Mouse (Mus musculus): ENCODE measurements at regions not wholly inside any gene's neighbourhood (a gene's known extent, or its start where the extent isn't known, plus 50 kb on each side); places are given as distances from the start of the nearest gene placed in this dataset.

DNA sequence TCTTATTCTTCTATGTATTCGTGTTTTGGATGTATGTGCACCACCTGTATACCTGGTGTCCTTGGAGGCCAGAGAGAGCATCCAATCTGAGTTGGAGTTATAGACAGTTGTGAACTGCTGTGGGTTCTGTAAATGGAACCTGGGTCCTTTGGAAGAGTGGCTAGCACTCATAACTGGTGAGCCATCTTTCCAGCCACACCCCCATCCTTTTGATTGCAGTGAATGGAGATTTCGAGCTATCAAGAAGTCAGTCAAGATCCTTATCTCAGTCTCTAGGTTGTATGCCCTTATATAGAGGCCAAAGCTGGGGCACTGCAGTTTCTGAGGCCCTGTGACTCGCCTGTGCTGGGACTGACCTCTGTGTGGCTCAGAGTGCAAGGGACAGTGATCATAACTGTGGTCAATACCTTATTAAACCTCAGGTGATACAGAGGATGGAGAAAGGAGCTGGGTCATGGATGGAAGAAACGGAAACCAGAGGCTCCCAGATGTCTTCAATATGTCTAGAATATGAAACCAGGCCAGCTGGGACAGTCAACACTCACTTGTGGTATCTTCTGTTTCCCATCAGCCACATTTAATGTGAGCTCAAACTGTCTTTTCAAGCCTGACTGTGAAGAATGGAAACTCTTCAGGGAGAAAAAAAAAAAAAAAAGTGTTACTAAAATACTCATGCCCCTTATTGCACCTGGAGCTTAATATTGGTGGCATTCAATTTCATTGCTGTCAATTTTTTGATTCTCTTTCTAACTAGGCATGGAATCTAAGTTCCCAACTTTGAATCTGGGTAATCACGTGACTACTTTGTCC, 86.2 kb upstream of the Cpm start:
- Histone ChIP-seq H3K4me1 (ENCODE audit: control insufficient read depth, insufficient read depth, low read length) (peaks cover 8% of the 10 kb centered on the region), H3K9ac (ENCODE audit: low read depth, low read length, severe bottlenecking) (no peak overlapping the region), H3K27ac (replicated peaks; ENCODE audit: low read depth, low read length) (no peak overlapping the region), H3K4me3 (replicated peaks; ENCODE audit: low read length) (no peak overlapping the region), H3K9me3 (ENCODE audit: control insufficient read depth, low read length) (no peaks in the 10 kb centered on the region), H3K36me3 (ENCODE audit: control insufficient read depth, insufficient read depth, low read length) (no peaks in the 10 kb centered on the region), H3K4me2 (replicated peaks; ENCODE audit: low read depth, low read length, severe bottlenecking) (no peak overlapping the region), H3K27me3 (ENCODE audit: control insufficient read depth, insufficient read depth, low read length) (no peaks in the 10 kb centered on the region)
- no peak for ATAC-seq (ENCODE audit: low FRiP score, low read depth)
- TF ChIP-seq POLR2A (IDR thresholded peaks at IDR 0.05; ENCODE audit: borderline replicate concordance, extremely low read depth, insufficient read depth, insufficient read length), result no peak
- no peak for DNase-seq (ENCODE audit: low spot score)
- 71% methylated on average over 5 of the region's 5 CpGs for WGBS

DNA sequence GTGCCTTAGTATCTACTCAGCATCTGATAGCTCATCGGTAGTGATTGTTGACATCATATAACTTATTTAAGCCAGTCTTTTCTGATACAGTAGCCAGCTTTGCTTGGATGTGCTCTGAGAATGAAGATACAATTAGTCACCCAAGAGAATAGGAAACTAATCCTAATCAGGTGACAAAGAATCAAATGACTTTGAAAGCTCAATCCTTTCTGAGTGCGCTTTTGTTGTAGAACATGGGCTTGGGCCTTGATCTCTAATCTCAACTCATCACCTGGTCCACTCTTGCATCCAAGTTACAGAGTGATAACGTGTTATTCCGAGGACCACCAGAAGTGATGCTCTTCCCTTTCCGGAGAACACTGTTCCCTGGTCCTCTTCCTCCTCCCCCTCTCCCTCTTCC, 86.9 kb upstream of the Cpm start:
- H3K27ac ChIP-seq (replicated peaks; ENCODE audit: low read depth, low read length), result no peak overlapping the region
- no peak for ATAC-seq (ENCODE audit: low FRiP score, low read depth)
- H3K9ac ChIP-seq (ENCODE audit: low read depth, low read length, severe bottlenecking), result no peak overlapping the region
- H3K4me3 ChIP-seq (replicated peaks; ENCODE audit: low read length), result no peak overlapping the region
- H3K9me3 ChIP-seq (ENCODE audit: control insufficient read depth, low read length), result no peaks in the 10 kb centered on the region
- no peaks in the 10 kb centered on the region for H3K36me3 ChIP-seq (ENCODE audit: control insufficient read depth, insufficient read depth, low read length)
- H3K4me2 ChIP-seq (replicated peaks; ENCODE audit: low read depth, low read length, severe bottlenecking), result no peak overlapping the region
- TF ChIP-seq POLR2A (IDR thresholded peaks at IDR 0.05; ENCODE audit: borderline replicate concordance, extremely low read depth, insufficient read depth, insufficient read length), result no peak
- peaks cover 8% of the 10 kb centered on the region for H3K4me1 ChIP-seq (ENCODE audit: control insufficient read depth, insufficient read depth, low read length)
- H3K27me3 ChIP-seq (ENCODE audit: control insufficient read depth, insufficient read depth, low read length), result no peaks in the 10 kb centered on the region
- no peak for DNase-seq (ENCODE audit: low spot score)
- WGBS, result 85% methylated on average over 5 of the region's 5 CpGs

DNA sequence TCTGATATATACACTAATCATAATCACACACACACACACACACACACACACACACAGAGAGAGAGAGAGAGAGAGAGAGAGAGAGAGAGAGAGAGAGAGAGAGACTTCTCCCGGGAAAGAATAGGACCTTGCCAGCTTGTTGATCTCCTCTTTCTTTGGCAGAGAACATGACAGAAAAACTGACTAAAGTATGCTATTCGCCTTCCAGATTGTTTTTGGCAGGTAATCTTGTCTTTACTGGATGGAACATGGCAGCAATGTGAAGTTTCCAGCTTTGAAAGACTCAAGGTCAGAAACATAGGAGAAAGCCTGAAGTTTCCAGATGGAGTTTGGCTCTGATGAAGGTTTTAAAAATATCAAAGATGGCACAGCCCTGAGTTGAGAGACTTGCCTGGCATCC, 87.8 kb upstream of the Cpm start:
- Histone ChIP-seq H3K36me3 (ENCODE audit: control insufficient read depth, insufficient read depth, low read length) (no peaks in the 10 kb centered on the region), H3K27me3 (ENCODE audit: control insufficient read depth, insufficient read depth, low read length) (no peaks in the 10 kb centered on the region), H3K9ac (ENCODE audit: low read depth, low read length, severe bottlenecking) (no peak overlapping the region), H3K4me1 (ENCODE audit: control insufficient read depth, insufficient read depth, low read length) (peaks cover 8% of the 10 kb centered on the region; the same call in 1 of the 2 replicates), H3K4me3 (replicated peaks; ENCODE audit: low read length) (no peak overlapping the region), H3K27ac (replicated peaks; ENCODE audit: low read depth, low read length) (no peak overlapping the region), H3K9me3 (ENCODE audit: control insufficient read depth, low read length) (no peaks in the 10 kb centered on the region), H3K4me2 (replicated peaks; ENCODE audit: low read depth, low read length, severe bottlenecking) (no peak overlapping the region)
- DNase-seq (ENCODE audit: low spot score) (no peak), ATAC-seq (ENCODE audit: low FRiP score, low read depth) (no peak)
- TF ChIP-seq POLR2A (IDR thresholded peaks at IDR 0.05; ENCODE audit: borderline replicate concordance, extremely low read depth, insufficient read depth, insufficient read length), result no peak
- WGBS, result 78% methylated on average over 2 of the region's 2 CpGs

DNA sequence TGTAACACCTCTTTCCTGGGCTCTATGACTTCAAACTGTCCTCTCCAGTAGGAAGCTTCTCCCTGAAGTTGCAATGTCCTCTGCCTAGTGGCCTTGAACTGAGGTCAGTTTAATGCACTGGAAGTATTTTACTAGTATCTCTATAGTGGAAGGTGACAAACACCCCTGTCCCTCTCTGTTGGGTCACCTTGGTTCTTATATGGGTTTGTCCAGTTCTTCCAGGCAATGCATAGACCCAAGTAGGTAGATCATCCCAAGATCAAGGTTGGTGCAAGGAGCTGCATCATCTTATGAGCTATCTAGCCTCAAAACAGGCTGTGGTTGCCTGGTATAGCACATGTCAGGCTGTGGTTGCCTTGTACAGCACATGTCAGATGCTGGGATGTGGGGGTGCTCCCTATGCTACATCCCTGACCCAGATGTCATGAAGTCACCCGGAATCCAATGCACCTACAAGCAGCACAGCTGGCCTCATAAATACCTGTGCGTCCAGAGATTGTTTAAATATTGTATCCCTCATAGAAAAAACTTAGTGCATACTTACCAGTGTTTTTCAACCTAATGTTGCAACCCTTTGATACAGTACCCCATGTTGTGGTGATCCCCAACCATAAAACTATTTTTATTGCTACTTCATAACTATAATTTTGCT, 88.4 kb upstream of the Cpm start:
- Histone ChIP-seq H3K36me3 (ENCODE audit: control insufficient read depth, insufficient read depth, low read length) (no peaks in the 10 kb centered on the region), H3K4me2 (replicated peaks; ENCODE audit: low read depth, low read length, severe bottlenecking) (no peak overlapping the region), H3K9me3 (ENCODE audit: control insufficient read depth, low read length) (no peaks in the 10 kb centered on the region), H3K4me3 (replicated peaks; ENCODE audit: low read length) (no peak overlapping the region), H3K9ac (ENCODE audit: low read depth, low read length, severe bottlenecking) (no peak overlapping the region), H3K4me1 (ENCODE audit: control insufficient read depth, insufficient read depth, low read length) (peaks cover 8% of the 10 kb centered on the region; the same call in 1 of the 2 replicates), H3K27ac (replicated peaks; ENCODE audit: low read depth, low read length) (no peak overlapping the region), H3K27me3 (ENCODE audit: control insufficient read depth, insufficient read depth, low read length) (no peaks in the 10 kb centered on the region)
- 82% methylated on average over 2 of the region's 2 CpGs for WGBS
- ATAC-seq (ENCODE audit: low FRiP score, low read depth) (no peak), DNase-seq (ENCODE audit: low spot score) (no peak)
- no peak for TF ChIP-seq POLR2A (IDR thresholded peaks at IDR 0.05; ENCODE audit: borderline replicate concordance, extremely low read depth, insufficient read depth, insufficient read length)

DNA sequence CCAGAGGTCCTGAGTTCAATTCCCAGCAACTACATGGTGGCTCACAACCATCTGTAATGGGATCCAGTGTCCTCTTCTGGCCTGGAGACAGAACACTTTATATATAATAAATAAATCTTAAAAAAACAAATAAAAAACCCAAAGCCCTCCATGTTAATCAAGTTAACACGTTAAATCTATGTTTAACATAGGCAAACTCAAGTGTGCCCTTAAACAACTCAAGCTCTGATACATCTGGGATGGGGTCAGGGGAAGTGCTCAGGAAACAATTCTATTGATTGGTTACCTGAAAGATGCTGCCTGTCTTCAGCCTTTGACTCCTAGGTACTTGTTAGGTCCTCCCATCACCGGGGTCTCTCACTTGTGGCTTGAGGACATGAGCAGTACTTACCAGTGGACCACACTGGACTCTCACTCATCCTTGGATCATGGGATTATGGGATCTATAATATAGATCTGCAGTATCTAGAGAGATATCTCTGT, 89.1 kb upstream of the Cpm start:
- WGBS, result 86% methylated on average over 2 of the region's 2 CpGs
- H3K9me3 ChIP-seq (ENCODE audit: control insufficient read depth, low read length), result no peaks in the 10 kb centered on the region
- DNase-seq (ENCODE audit: low spot score) (no peak), ATAC-seq (ENCODE audit: low FRiP score, low read depth) (no peak)
- H3K4me3 ChIP-seq (replicated peaks; ENCODE audit: low read length), result no peak overlapping the region
- peaks cover 8% of the 10 kb centered on the region; the same call in 1 of the 2 replicates for H3K4me1 ChIP-seq (ENCODE audit: control insufficient read depth, insufficient read depth, low read length)
- no peak for TF ChIP-seq POLR2A (IDR thresholded peaks at IDR 0.05; ENCODE audit: borderline replicate concordance, extremely low read depth, insufficient read depth, insufficient read length)
- no peaks in the 10 kb centered on the region for H3K27me3 ChIP-seq (ENCODE audit: control insufficient read depth, insufficient read depth, low read length)
- no peak overlapping the region for H3K9ac ChIP-seq (ENCODE audit: low read depth, low read length, severe bottlenecking)
- H3K27ac ChIP-seq (replicated peaks; ENCODE audit: low read depth, low read length), result no peak overlapping the region
- H3K4me2 ChIP-seq (replicated peaks; ENCODE audit: low read depth, low read length, severe bottlenecking), result no peak overlapping the region
- no peaks in the 10 kb centered on the region for H3K36me3 ChIP-seq (ENCODE audit: control insufficient read depth, insufficient read depth, low read length)

Data from limb, embryonic 14.5 days (tissue).